Mouse (Mus musculus) midbrain, postnatal 0 days (tissue): Measurements from ENCODE around the gene Ttc7. TPM values are rescaled to one million over a fixed set of nuclear protein-coding genes. Genes with fewer than 3 reads are reported as not detected.
A peak's percentile ranks its signal among the peaks of the same experiment; 100 is the strongest.

ENCODE experiments used
- ATAC-seq: fragments of 200-750 bp; cut with Nextera tagmentation; 2 replicates; pipeline ENCODE4 v1.8.0; 2017; ENCODE audit warnings: moderate number of reproducible peaks, mild to moderate bottlenecking, moderate TSS enrichment, moderate library complexity; ENCODE audit not compliant: low FRiP score
- DNase-seq: peaks from one replicate; pipeline ENCODE4 v3.0.0-alpha.2; 2015; ENCODE audit warnings: low spot score
- H3K27ac ChIP-seq: fragments of 300-500 bp; sonication (generic); 2 replicates; pipeline ENCODE4 v1.5.1; 2014; ENCODE audit warnings: low read depth, mild to moderate bottlenecking, low read length, mixed read lengths
- H3K27me3 ChIP-seq: fragments of 300-500 bp; sonication (generic); 2 replicates; pipeline ENCODE4 v1.6.1; 2014; ENCODE audit warnings: low read length, control low read depth, mixed read lengths; ENCODE audit not compliant: insufficient read depth
- H3K36me3 ChIP-seq: fragments of 300-500 bp; sonication (generic); 2 replicates; pipeline ENCODE4 v1.6.1; 2014; ENCODE audit warnings: low read length, control low read depth, mixed read lengths; ENCODE audit not compliant: insufficient read depth
- H3K4me1 ChIP-seq: fragments of 300-500 bp; sonication (generic); 2 replicates; pipeline ENCODE4 v1.6.1; 2014; ENCODE audit warnings: mild to moderate bottlenecking, control low read depth, antibody characterized with exemption, low read length, mixed read lengths; ENCODE audit not compliant: insufficient read depth
- H3K4me2 ChIP-seq: fragments of 300-500 bp; sonication (generic); 2 replicates; pipeline ENCODE4 v1.6.1; 2014; ENCODE audit warnings: low read depth, mild to moderate bottlenecking, low read length, mixed read lengths; ENCODE audit not compliant: poor library complexity, severe bottlenecking
- H3K4me3 ChIP-seq: fragments of 300-500 bp; sonication (generic); 2 replicates; pipeline ENCODE4 v1.5.1; 2014; ENCODE audit warnings: low read depth, mild to moderate bottlenecking, low read length, moderate library complexity
- H3K9ac ChIP-seq: fragments of 300-500 bp; sonication (generic); replicated peaks from 2 replicates; pipeline ENCODE4 v1.6.1; 2014; ENCODE audit warnings: mild to moderate bottlenecking, low read length, moderate library complexity, mixed read lengths; ENCODE audit not compliant: poor library complexity, severe bottlenecking
- H3K9me3 ChIP-seq: fragments of 300-500 bp; sonication (generic); 2 replicates; pipeline ENCODE4 v1.6.1; 2016; ENCODE audit warnings: low read length, control low read depth
- CTCF ChIP-seq: IDR thresholded peaks from 2 replicates; pipeline ENCODE4 v1.5.1; 2016; ENCODE audit warnings: antibody characterized with exemption, mild to moderate bottlenecking
- WGBS: fragments of 180-500 bp; shearing (Covaris S2); extraction: QIAGEN DNeasy Blood & Tissue Kit; methylation state at CpG from one replicate; pipeline ENCODE4 v1.1.7; 2014; 5-methylcytosine and 5-hydroxymethylcytosine counted together
- polyA plus RNA-seq: library from polyadenylated mRNA; unstranded; fragments of >200 nt; fragmentation: Nextera tagmentation; extraction: Ambion mirVana; gene quantifications from 2 replicates; pipeline ENCODE4 v1.2.1, GENCODE M21; 2015
- total RNA-seq: library from RNA; depleted of rRNA; stranded (reverse); fragments of >200 nt; gene quantifications from 2 replicates; pipeline ENCODE4 v1.2.3, GENCODE M21; 2014

Gene Ttc7
- total and polyA plus RNA-seq, 2 experiments from 2014 or later: 5.3 to 11.1 TPM

- 61% methylated on average over 5 of the region's 5 CpGs for WGBS
- ATAC-seq: peak; percentile 56; the same call in 1 of the 2 replicates
- no peaks in the 10 kb centered on the region for H3K4me1 ChIP-seq
- TF ChIP-seq CTCF: no peak
- DNase-seq: no peak
- H3K27me3 ChIP-seq: no peaks in the 10 kb centered on the region
- H3K4me2 ChIP-seq: 0 out of 2 replicates have a peak overlapping the region, but pooled peaks have one; percentile 12
- H3K9ac ChIP-seq: no peak overlapping the region
- H3K36me3 ChIP-seq: peaks cover under 1% of the 10 kb centered on the region; the same call in 1 of the 2 replicates
- H3K27ac ChIP-seq: no peak overlapping the region
- H3K4me3 ChIP-seq: no peak overlapping the region
- H3K9me3 ChIP-seq: no peaks in the 10 kb centered on the region
Measured at GRCm38 (mm10) chr17:87314530-87314946, 31.9 kb downstream of the Ttc7 start.

GRCm38 (mm10) chr17:87315021-87315531, 32.4 kb downstream of the Ttc7 start:
- no peak overlapping the region for H3K9ac ChIP-seq
- ATAC-seq (peak; percentile 45), DNase-seq (peak; percentile 88)
- H3K4me1 ChIP-seq: no peaks in the 10 kb centered on the region
- TF ChIP-seq CTCF: peak; percentile 94
- H3K9me3 ChIP-seq: no peaks in the 10 kb centered on the region
- H3K27ac ChIP-seq: no peak overlapping the region
- H3K4me3 ChIP-seq: no peak overlapping the region
- H3K36me3 ChIP-seq: no peaks in the 10 kb centered on the region
- 0 out of 2 replicates have a peak overlapping the region, but pooled peaks have one; percentile 12 for H3K4me2 ChIP-seq
- H3K27me3 ChIP-seq: no peaks in the 10 kb centered on the region
- 11% methylated on average over 9 of the region's 9 CpGs for WGBS

- Histone ChIP-seq H3K9me3 (no peaks in the 10 kb centered on the region), H3K27ac (no peak overlapping the region), H3K36me3 (no peaks in the 10 kb centered on the region), H3K27me3 (no peaks in the 10 kb centered on the region), H3K9ac (no peak overlapping the region), H3K4me2 (no peak overlapping the region), H3K4me1 (no peaks in the 10 kb centered on the region), H3K4me3 (no peak overlapping the region)
- WGBS: 83% methylated on average over 23 of the region's 23 CpGs
- DNase-seq (no peak), ATAC-seq (no peak)
- TF ChIP-seq CTCF: peak; percentile 47
Measured at GRCm38 (mm10) chr17:87315891-87316763, 33.4 kb downstream of the Ttc7 start.

GRCm38 (mm10) chr17:87317271-87317670, 34.6 kb downstream of the Ttc7 start:
- no peaks in the 10 kb centered on the region for H3K36me3 ChIP-seq
- no peak for TF ChIP-seq CTCF
- no peaks in the 10 kb centered on the region for H3K4me1 ChIP-seq
- H3K9me3 ChIP-seq: 0 out of 2 replicates have a peak, but pooled peaks cover 5% of the 10 kb centered on the region
- H3K9ac ChIP-seq: no peak overlapping the region
- DNase-seq (no peak), ATAC-seq (no peak)
- no peak overlapping the region for H3K4me3 ChIP-seq
- 46% methylated on average over 6 of the region's 6 CpGs for WGBS
- no peak overlapping the region for H3K27ac ChIP-seq
- no peaks in the 10 kb centered on the region for H3K27me3 ChIP-seq
- no peak overlapping the region for H3K4me2 ChIP-seq

- Histone ChIP-seq H3K27me3 (no peaks in the 10 kb centered on the region), H3K4me3 (no peak overlapping the region), H3K9ac (no peak overlapping the region), H3K36me3 (0 out of 2 replicates have a peak, but pooled peaks cover 3% of the 10 kb centered on the region), H3K4me1 (no peaks in the 10 kb centered on the region), H3K27ac (no peak overlapping the region), H3K4me2 (no peak overlapping the region), H3K9me3 (0 out of 2 replicates have a peak, but pooled peaks cover 5% of the 10 kb centered on the region)
- whole genome bisulfite sequencing: 70% methylated on average over 9 of the region's 9 CpGs
- no peak for ATAC-seq
- no peak for DNase-seq
- no peak for TF ChIP-seq CTCF
Measured at GRCm38 (mm10) chr17:87317947-87318346, 35.3 kb downstream of the Ttc7 start.

GRCm38 (mm10) chr17:87321673-87322072, 39.0 kb downstream of the Ttc7 start:
- Histone ChIP-seq H3K9me3 (0 out of 2 replicates have a peak, but pooled peaks cover 5% of the 10 kb centered on the region), H3K4me2 (no peak overlapping the region), H3K36me3 (0 out of 2 replicates have a peak, but pooled peaks cover 3% of the 10 kb centered on the region), H3K4me1 (peaks cover 5% of the 10 kb centered on the region), H3K9ac (no peak overlapping the region), H3K4me3 (no peak overlapping the region), H3K27me3 (0 out of 2 replicates have a peak, but pooled peaks cover 3% of the 10 kb centered on the region), H3K27ac (no peak overlapping the region)
- ATAC-seq (no peak), DNase-seq (no peak)
- TF ChIP-seq CTCF: peak; percentile 70
- 100% methylated on average over 1 of the region's 1 CpGs for WGBS
